Mouse (Mus musculus) heart, adult 2 months (tissue): Measurements from ENCODE around the gene Notch4.

Experiments used
- CTCF ChIP-seq: fragments of 200-600 bp; IDR thresholded peaks from 2 replicates; pipeline ENCODE4 v1.8.1; 2022; ENCODE audit warnings: antibody characterized with exemption, mild to moderate bottlenecking, moderate library complexity
- EP300 ChIP-seq: fragments of 200-500 bp; IDR thresholded peaks from 2 replicates; pipeline ENCODE4 v1.6.1; 2011; ENCODE audit warnings: low read depth, low read length, control low read depth; ENCODE audit not compliant: insufficient read depth
- POLR2A ChIP-seq: fragments of 200-500 bp; IDR thresholded peaks from 2 replicates; pipeline ENCODE4 v1.6.1; 2011; ENCODE audit warnings: mild to moderate bottlenecking, low read depth, low read length, control low read depth; ENCODE audit not compliant: insufficient read depth

DNA sequence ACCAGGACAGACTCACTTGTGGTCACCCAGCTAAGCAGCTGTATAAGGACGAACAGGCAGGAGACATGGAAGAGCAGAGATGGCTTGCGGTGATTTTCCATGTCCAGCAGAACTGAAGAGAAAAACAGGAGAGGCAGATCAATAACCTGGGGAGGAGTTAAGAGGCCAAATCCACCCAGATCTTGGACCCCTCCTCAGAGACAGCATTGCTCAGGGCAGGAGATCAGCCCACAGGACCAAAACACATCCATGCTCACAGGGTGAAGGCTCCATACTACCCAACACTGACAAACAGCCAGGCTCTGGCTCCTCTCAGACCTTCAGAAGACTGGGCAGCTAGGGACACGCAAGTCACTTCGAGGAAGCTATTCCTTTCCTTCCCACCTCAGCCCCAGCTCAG is 46.8 kb upstream of the Notch4 start, which contains the start of gene Btnl6:
- TF ChIP-seq CTCF: no peak
- no peak for TF ChIP-seq EP300
- TF ChIP-seq POLR2A: no peak
